Mouse (Mus musculus): ENCODE results near the gene Ints11. TPM values are rescaled to one million over a fixed set of nuclear protein-coding genes. Genes with fewer than 3 reads are reported as not detected.

The Ints11 gene
- polyA plus RNA-seq, 1 experiment from 2014 or later, result 76.3 TPM

DNA sequence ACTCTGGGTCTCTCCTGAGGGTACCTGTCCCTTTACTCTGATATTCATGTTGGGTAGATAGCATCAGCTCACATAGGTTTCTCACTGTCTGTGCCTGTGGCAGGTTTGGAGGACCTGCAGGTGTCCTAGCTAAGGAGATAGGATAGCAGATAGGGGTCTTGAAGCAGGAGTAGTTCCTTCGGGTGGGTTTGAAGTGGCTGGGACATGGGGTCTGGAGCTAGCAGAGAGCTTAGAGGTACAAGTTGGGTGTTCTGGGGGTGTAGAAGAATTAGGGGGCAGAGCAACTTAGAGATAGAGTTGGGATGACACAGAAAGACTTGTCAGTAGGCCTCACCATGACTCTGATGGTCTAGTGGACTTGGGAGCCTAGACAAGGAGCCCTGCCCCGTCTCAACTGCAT lies 20.0 kb upstream of the Ints11 start:
- peak overlapping the region; percentile 88; the same call in 1 of the 2 replicates for H3K4me2 ChIP-seq (replicated peaks)
- H3K9me3 ChIP-seq (replicated peaks), result no peaks in the 10 kb centered on the region
- ATAC-seq (ENCODE audit: low FRiP score), result no peak
- 91% methylated on average over 2 of the region's 2 CpGs for WGBS
- no peak overlapping the region for H3K27ac ChIP-seq
- peaks cover 31% of the 10 kb centered on the region for H3K4me1 ChIP-seq
- H3K36me3 ChIP-seq, result peaks cover 5% of the 10 kb centered on the region; the same call in 1 of the 2 replicates
- no peak overlapping the region; the same call in 1 of the 2 replicates for H3K9ac ChIP-seq
- H3K4me3 ChIP-seq, result no peak overlapping the region
- H3K27me3 ChIP-seq, result no peaks in the 10 kb centered on the region

DNA sequence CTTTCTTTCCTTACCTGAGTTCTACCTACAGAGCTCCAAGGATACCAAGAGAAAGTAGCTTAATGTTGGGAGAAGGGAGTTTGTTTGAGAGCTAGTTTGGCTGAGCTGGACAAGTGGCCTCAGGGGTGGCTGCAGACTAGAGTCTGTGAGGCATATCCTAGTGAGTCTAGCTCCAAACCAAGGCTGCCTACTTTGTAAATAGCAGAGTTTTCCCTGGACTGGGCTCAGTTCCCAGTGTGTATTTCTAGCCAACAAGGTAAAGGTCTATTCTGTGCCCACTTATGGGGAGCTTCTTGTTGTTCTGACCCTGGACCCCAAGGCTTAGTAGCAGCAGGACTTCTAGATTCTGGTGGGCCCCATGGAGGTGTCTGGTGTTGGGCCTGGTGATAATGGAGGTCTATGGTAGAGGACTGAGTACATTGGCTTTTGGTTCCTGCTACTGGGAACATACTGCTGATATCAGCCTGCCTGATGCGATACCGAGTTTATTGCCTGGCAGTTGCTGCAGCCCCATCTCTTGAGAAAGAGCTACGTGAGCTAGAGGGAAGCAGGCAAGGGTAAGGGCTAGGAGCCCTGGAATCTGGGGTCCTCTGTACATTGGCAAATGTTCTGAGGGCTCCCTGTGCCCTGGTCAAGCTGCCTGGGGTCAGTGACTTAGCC lies 19.4 kb upstream of the Ints11 start:
- no peaks in the 10 kb centered on the region for H3K27me3 ChIP-seq
- no peaks in the 10 kb centered on the region for H3K9me3 ChIP-seq (replicated peaks)
- H3K36me3 ChIP-seq, result peaks cover 10% of the 10 kb centered on the region
- H3K4me1 ChIP-seq, result peaks cover 31% of the 10 kb centered on the region
- H3K4me2 ChIP-seq (replicated peaks), result no peak overlapping the region
- H3K9ac ChIP-seq, result no peak overlapping the region; the same call in 1 of the 2 replicates
- no peak overlapping the region for H3K27ac ChIP-seq
- no peak for ATAC-seq (ENCODE audit: low FRiP score)
- H3K4me3 ChIP-seq, result no peak overlapping the region
- 94% methylated on average over 3 of the region's 3 CpGs for WGBS

DNA sequence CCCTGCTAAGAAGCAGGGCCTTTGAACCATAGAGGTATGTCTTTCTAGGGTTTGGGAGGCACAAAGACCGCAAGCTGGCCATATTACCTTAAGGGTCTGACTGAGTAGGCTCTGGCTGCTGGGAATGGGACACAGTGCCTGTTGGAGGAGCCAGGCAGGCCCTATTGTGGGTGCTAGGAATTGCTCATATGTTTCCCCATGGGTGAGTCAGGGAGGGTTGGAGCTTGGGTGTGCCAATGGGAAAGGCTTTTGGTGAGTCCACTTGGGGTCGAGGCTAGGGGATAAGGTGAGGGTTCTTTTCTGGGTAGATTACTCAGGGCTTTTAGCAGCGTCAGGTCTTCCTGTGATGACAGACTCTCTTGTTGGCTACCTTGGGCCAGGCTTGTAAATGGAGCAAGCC lies 18.0 kb upstream of the Ints11 start:
- 87% methylated on average over 3 of the region's 3 CpGs for WGBS
- Histone ChIP-seq H3K27ac (no peak overlapping the region), H3K4me1 (peaks cover 30% of the 10 kb centered on the region), H3K9ac (no peak overlapping the region), H3K27me3 (no peaks in the 10 kb centered on the region), H3K36me3 (peaks cover 25% of the 10 kb centered on the region), H3K4me3 (no peak overlapping the region), H3K4me2 (replicated peaks) (no peak overlapping the region), H3K9me3 (replicated peaks) (no peaks in the 10 kb centered on the region)
- ATAC-seq (ENCODE audit: low FRiP score), result no peak

DNA sequence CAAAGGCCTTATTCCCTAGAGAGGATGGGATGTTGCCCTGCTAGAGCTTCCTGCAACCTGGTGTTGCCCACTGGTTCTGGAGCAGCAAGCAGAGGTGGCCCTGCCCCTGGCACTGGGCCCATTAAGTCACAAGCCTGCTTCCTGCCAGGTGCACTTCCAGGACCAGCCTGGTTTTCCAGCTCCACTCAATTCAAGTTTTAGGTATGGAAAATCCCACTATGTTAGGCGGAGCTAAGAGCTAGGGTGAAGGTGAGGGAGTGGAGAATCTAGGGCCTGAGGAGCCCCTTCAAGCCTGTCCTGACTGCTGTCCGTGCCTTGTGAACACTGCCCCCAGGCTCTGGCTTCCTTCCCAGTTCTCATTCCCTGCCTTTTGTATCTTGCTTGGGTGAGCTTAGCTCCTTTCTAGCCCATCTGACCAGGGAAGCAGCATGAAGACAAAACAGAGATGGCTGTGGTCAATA lies 17.4 kb upstream of the Ints11 start:
- Histone ChIP-seq H3K36me3 (peaks cover 31% of the 10 kb centered on the region), H3K27me3 (no peaks in the 10 kb centered on the region), H3K4me1 (peaks cover 25% of the 10 kb centered on the region), H3K9ac (no peak overlapping the region), H3K27ac (no peak overlapping the region), H3K9me3 (replicated peaks) (no peaks in the 10 kb centered on the region), H3K4me3 (no peak overlapping the region), H3K4me2 (replicated peaks) (no peak overlapping the region)
- WGBS, result 77% methylated on average over 2 of the region's 2 CpGs
- ATAC-seq (ENCODE audit: low FRiP score), result no peak

DNA sequence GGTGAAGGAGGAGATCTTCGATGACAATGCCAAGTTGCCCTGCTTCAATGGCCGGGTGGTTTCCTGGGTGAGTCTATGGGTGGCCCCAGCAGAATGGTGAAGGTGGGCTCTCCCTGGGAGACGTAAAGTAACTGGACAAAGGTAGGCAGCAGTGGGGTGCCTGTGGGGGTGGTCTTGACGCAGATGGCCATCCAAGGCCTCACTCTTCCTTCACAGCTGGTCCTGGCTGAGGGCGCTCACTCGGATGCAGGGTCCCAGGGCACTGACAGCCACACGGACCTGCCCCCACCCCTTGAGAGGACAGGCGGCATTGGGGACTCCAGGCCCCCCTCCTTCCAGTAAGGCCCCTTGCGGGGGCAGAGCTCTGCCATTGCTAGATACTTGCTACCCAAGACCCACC lies 15.9 kb upstream of the Ints11 start:
- peaks cover 45% of the 10 kb centered on the region for H3K36me3 ChIP-seq
- H3K4me2 ChIP-seq (replicated peaks), result no peak overlapping the region
- no peaks in the 10 kb centered on the region for H3K27me3 ChIP-seq
- H3K4me3 ChIP-seq, result no peak overlapping the region
- H3K4me1 ChIP-seq, result peaks cover 19% of the 10 kb centered on the region
- no peaks in the 10 kb centered on the region for H3K9me3 ChIP-seq (replicated peaks)
- no peak overlapping the region for H3K27ac ChIP-seq
- no peak for ATAC-seq (ENCODE audit: low FRiP score)
- WGBS, result 89% methylated on average over 9 of the region's 9 CpGs
- H3K9ac ChIP-seq, result no peak overlapping the region

DNA sequence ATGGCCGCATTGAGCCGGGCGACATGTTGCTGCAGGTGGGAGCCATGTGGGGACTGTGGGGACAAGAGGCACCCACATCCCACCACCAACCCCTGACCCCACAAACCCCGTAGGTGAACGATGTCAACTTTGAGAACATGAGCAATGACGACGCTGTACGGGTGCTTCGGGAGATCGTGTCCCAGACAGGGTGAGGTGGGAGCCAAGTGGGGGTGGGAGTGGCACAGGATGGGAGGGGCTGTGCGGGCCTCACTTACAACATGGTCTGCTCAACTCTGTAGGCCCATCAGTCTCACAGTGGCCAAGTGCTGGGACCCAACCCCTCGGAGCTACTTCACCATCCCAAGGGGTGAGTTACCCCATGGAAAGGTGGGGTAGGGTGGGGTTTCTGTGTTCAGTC lies 14.4 kb upstream of the Ints11 start:
- H3K4me3 ChIP-seq, result no peak overlapping the region
- H3K9ac ChIP-seq, result no peak overlapping the region
- peaks cover 55% of the 10 kb centered on the region for H3K36me3 ChIP-seq
- H3K4me1 ChIP-seq, result peaks cover 4% of the 10 kb centered on the region; the same call in 1 of the 2 replicates
- no peaks in the 10 kb centered on the region for H3K9me3 ChIP-seq (replicated peaks)
- ATAC-seq (ENCODE audit: low FRiP score), result no peak
- 94% methylated on average over 12 of the region's 12 CpGs for WGBS
- H3K4me2 ChIP-seq (replicated peaks), result no peak overlapping the region
- H3K27me3 ChIP-seq, result no peaks in the 10 kb centered on the region
- no peak overlapping the region for H3K27ac ChIP-seq

DNA sequence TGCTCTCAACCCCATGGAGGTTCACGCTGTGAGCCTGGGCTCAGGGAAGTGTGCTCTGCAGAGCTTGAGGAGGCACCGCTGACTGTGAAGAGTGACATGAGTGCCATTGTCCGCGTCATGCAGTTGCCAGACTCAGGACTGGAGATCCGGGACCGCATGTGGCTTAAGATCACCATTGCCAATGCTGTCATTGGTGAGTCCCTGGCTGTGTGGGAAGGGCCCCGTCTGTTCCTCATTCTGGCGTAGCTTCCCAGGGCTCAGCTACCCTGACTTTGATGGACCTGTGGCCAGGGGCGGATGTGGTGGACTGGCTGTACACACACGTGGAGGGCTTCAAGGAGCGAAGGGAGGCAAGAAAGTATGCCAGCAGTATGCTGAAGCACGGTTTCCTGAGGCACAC lies 13.3 kb upstream of the Ints11 start:
- ATAC-seq (ENCODE audit: low FRiP score), result no peak
- H3K27me3 ChIP-seq, result no peaks in the 10 kb centered on the region
- H3K9ac ChIP-seq, result no peak overlapping the region
- no peaks in the 10 kb centered on the region for H3K4me1 ChIP-seq
- H3K27ac ChIP-seq, result no peak overlapping the region
- no peak overlapping the region for H3K4me2 ChIP-seq (replicated peaks)
- no peak overlapping the region for H3K4me3 ChIP-seq
- peaks cover 66% of the 10 kb centered on the region for H3K36me3 ChIP-seq
- WGBS, result 91% methylated on average over 12 of the region's 12 CpGs
- no peaks in the 10 kb centered on the region for H3K9me3 ChIP-seq (replicated peaks)

DNA sequence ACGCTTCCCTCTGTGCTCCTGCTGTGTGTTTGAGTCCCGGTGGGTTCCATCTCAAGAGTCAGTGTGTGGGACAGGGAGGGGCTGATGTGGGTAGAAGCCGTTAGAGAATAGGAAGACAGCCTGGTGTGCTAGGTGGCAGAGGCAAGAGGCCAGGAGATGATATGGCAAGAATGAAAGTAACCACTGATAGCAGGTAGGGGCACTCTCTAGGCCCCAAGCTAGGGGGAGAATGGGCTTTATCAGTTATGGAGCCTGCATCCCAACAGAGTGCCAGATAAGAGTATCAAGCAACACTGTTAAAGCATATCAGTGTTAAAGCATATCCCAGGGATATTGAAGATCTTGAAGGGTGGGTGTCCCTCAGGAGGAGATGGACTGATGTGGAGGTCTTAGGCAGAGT lies 12.5 kb upstream of the Ints11 start:
- Histone ChIP-seq H3K27me3 (no peaks in the 10 kb centered on the region), H3K9me3 (replicated peaks) (no peaks in the 10 kb centered on the region), H3K9ac (no peak overlapping the region), H3K4me2 (replicated peaks) (no peak overlapping the region), H3K4me3 (no peak overlapping the region), H3K4me1 (no peaks in the 10 kb centered on the region), H3K27ac (no peak overlapping the region), H3K36me3 (peaks cover 74% of the 10 kb centered on the region)
- 85% methylated on average over 3 of the region's 3 CpGs for WGBS
- ATAC-seq (ENCODE audit: low FRiP score), result no peak

DNA sequence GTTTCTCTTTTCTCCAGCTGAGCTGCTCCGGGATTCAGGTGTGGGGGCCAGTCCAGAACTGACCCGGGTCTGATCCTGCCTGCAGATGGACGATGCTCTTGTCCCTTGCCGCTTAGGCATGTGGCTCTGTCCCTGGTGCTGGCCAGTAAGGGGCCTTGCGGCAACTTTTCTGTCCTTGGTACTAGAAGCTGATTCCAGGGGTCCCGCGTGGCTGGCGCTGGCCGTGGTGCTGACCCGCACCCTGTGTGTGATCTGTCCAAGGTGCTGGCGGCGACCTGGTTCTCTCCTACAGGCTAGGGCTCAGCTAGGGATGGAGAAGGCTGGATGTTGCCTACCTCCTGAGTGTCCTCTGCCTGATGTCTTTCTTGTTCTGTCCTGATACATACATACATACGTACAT lies 10.0 kb upstream of the Ints11 start:
- WGBS, result 34% methylated on average over 13 of the region's 13 CpGs
- no peaks in the 10 kb centered on the region for H3K4me1 ChIP-seq
- H3K27ac ChIP-seq, result no peak overlapping the region
- H3K9ac ChIP-seq, result no peak overlapping the region
- no peak overlapping the region for H3K4me3 ChIP-seq
- no peaks in the 10 kb centered on the region for H3K9me3 ChIP-seq (replicated peaks)
- peaks cover 72% of the 10 kb centered on the region for H3K36me3 ChIP-seq
- H3K27me3 ChIP-seq, result no peaks in the 10 kb centered on the region
- H3K4me2 ChIP-seq (replicated peaks), result no peak overlapping the region
- no peak for ATAC-seq (ENCODE audit: low FRiP score)

DNA sequence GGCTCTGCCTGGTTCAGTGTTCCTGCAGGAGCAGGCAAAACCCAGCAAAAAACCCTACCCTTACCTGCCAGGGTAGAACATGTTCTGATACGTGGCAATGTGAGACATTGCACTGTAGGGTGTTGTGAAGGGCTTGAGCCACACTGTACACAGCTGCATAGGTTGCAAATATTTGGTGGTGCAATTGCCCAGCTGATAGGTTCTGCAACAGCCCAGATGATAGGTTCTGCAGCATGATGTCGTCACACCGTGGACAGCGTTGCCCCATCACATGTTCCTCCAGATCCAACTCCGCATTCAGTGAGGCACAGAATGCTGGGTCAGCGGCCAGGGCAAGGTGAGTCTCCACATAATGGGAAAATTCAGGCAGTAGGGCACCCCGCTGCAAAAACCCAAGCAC lies 7.6 kb upstream of the Ints11 start:
- no peaks in the 10 kb centered on the region for H3K9me3 ChIP-seq (replicated peaks)
- no peaks in the 10 kb centered on the region for H3K27me3 ChIP-seq
- no peaks in the 10 kb centered on the region for H3K4me1 ChIP-seq
- H3K4me2 ChIP-seq (replicated peaks), result no peak overlapping the region
- ATAC-seq (ENCODE audit: low FRiP score), result no peak
- no peak overlapping the region for H3K27ac ChIP-seq
- H3K36me3 ChIP-seq, result peaks cover 71% of the 10 kb centered on the region
- H3K9ac ChIP-seq, result no peak overlapping the region
- 96% methylated on average over 7 of the region's 7 CpGs for WGBS
- no peak overlapping the region for H3K4me3 ChIP-seq

DNA sequence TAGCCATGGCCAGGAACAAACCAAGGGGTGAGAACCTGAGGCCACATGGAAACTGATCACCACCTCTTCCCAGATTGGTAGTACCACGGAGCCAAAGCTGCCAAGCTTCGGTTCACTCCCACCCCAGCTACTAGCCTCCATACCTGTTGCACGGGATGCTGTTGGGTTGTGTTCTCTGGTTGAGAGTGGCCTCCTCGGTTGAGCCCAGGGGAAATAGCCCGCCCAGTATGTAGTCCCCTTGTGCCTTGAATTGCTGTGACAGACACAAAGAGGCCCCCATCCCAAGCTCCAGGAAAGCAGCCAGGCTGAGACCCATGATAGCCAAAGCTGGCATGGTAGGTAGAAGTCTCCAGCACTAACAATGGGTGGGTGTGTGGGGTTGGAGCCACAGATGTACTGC lies 6.3 kb upstream of the Ints11 start, which contains the start of gene Tas1r3:
TSS of gene Tas1r3 (minus strand) at position 362 of the 400 bp plus-strand sequence.
- no peak within 1 kb of the TSS for H3K4me3 ChIP-seq
- no peak for ATAC-seq (ENCODE audit: low FRiP score)
- H3K4me2 ChIP-seq (replicated peaks), result no peak within 1 kb of the TSS
- H3K4me1 ChIP-seq, result 0 out of 2 replicates have a peak, but pooled peaks cover 2% of the 10 kb centered on the region
- WGBS, result 80% methylated on average over 5 of the region's 5 CpGs
- H3K9ac ChIP-seq, result no peak within 1 kb of the TSS
- H3K36me3 ChIP-seq, result peaks cover 61% of the 10 kb centered on the region
- H3K27ac ChIP-seq, result no peak within 1 kb of the TSS
- H3K9me3 ChIP-seq (replicated peaks), result no peaks in the 10 kb centered on the region
- H3K27me3 ChIP-seq, result no peaks in the 10 kb centered on the region

DNA sequence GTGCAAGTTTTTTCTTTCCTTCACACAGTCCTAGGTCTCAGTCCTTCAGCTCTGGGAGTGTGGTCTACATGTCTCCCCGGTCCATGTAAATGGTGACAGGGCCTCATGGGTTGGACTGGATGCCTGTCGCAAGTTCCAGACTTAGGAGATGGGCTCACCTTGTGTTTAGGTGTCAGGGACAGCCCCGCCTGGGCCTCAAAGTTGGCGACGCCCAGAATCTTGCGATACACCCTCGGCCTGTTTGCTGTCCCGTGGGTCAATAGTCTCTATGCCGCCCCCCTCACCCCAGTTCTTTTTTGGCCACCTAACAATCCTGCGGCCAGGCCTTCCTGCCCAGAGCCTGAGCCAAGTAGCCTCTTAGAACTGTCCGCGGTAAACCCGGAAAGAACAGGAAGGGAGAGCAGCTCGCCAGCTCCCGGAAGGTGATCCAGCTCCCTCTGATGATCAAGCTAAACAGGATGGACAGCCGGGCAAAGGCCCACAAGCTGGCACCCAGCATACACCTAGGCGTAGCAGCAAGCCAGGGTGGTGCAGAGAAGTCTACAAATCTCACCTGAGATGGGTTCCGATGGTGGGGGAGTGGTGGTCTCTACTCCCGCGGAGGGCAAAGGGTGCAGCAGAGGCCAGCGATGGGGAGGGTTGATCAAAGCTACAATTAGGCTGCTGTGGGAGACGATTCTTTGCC lies 590 bp upstream of the Ints11 start:
- Histone ChIP-seq H3K27ac (no peak overlapping the region), H3K4me3 (peak overlapping the region; percentile 70), H3K36me3 (peaks cover 50% of the 10 kb centered on the region), H3K9me3 (replicated peaks) (no peaks in the 10 kb centered on the region), H3K4me2 (replicated peaks) (peak overlapping the region; percentile 94), H3K9ac (peak overlapping the region; percentile 86), H3K27me3 (no peaks in the 10 kb centered on the region), H3K4me1 (peaks cover 28% of the 10 kb centered on the region)
- ATAC-seq (ENCODE audit: low FRiP score), result peak; percentile 64; the same call in 1 of the 2 replicates
- WGBS, result 12% methylated on average over 22 of the region's 22 CpGs

DNA sequence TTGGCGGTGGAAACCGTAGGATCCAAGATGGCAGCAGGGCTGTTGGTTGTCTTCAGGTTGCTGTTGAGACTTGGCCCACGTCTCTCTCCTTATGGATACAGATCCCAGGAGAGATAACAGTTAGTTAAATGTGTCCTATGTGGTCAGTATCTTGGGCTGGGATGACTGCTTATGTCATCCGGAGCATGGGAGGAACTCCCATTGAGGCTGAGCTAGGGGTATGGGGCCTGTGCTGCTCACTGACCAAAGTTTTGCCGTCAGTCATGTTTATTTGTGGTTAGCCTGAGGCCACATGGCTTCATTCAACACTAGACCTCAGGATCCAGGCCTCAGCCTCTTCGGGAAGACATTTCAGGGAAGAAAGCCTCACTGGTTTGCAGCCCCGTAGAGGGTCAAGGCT lies 2.1 kb downstream of the Ints11 start:
- ATAC-seq (ENCODE audit: low FRiP score), result no peak
- Histone ChIP-seq H3K27ac (no peak overlapping the region), H3K4me3 (no peak overlapping the region), H3K36me3 (peaks cover 54% of the 10 kb centered on the region), H3K9me3 (replicated peaks) (no peaks in the 10 kb centered on the region), H3K4me2 (replicated peaks) (no peak overlapping the region), H3K27me3 (no peaks in the 10 kb centered on the region), H3K9ac (no peak overlapping the region), H3K4me1 (peaks cover 28% of the 10 kb centered on the region)
- WGBS, result 92% methylated on average over 7 of the region's 7 CpGs
